Mouse (Mus musculus): ENCODE measurements around the gene Cxcr4. TPM values are rescaled to one million over a fixed set of nuclear protein-coding genes. Genes with fewer than 3 reads are reported as not detected.

The Cxcr4 gene
- 18.5 and 19.0 TPM in 2 replicates for polyA plus RNA-seq (2016; fragmentation: Nextera tagmentation; extraction: Ambion mirVana)

DNA sequence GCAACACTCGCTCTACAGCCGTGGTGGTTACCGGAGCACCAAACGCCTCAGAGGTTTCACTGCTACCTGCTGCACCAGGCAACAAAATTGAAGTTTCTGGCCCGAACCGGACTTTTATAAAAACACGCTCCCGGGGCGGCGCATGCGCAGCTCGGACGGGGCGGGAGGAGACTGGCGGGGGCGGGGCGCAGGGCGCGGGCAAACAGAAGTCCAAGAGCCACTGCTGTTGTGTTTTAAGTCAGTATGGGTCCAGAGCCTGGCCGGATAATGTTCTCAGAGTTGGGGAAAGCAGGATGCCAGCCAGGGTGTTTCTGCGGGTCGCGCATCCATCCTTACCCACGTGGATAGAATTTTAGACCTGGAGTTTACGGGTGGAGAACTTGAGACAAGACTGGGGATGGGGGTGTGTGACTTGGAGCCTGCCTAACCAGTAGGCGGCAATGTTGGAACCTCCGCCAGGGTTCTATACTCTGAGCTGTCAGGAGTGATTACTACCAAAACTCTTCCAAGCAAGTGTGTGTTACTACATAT, at the start of gene Cxcr4:
Gene Cxcr4 (minus strand): TSS at position 83 of the 531 bp plus-strand sequence.
- peaks cover 76% of the 10 kb centered on the region for H3K4me1 ChIP-seq (replicated peaks)
- H3K27ac ChIP-seq, result peak within 1 kb of the TSS; percentile 98
- H3K27me3 ChIP-seq (ENCODE audit: insufficient read depth, poor library complexity, severe bottlenecking), result peaks cover 7% of the 10 kb centered on the region; the same call in 1 of the 2 replicates
- H3K9me3 ChIP-seq, result no peaks in the 10 kb centered on the region
- peak within 1 kb of the TSS; percentile 91 for H3K4me3 ChIP-seq
- DNase-seq (ENCODE audit: low spot score), result peak; percentile 95
- under 1% methylated on average over 27 of the region's 27 CpGs for WGBS
- H3K36me3 ChIP-seq, result peaks cover 25% of the 10 kb centered on the region

DNA sequence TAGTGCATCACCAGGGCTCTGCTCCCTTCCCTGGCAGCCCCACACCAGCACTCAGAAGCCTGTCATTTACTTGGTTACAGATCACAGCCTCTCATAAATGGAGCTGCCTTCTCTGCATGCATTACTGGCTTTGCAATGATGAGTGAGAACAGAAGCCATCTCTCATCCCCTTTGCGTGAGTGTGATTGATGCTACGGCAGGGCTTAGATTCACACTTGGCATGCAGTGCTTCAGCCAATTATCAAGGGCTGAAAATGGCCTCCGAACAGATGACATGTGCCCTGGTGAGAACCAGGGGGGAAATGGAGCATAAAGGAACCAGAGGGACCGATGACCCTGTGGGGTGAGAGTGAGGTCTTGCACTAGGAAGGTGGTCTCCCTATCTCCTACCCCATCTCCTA, 47.6 kb upstream of the Cxcr4 start:
- Histone ChIP-seq H3K27me3 (ENCODE audit: insufficient read depth, poor library complexity, severe bottlenecking) (peaks cover 11% of the 10 kb centered on the region; the same call in 1 of the 2 replicates), H3K9me3 (no peaks in the 10 kb centered on the region), H3K36me3 (no peaks in the 10 kb centered on the region), H3K4me1 (replicated peaks) (peaks cover 32% of the 10 kb centered on the region), H3K4me3 (no peak overlapping the region), H3K27ac (peak overlapping the region; percentile 36)
- 58% methylated on average over 4 of the region's 4 CpGs for WGBS
- no peak for DNase-seq (ENCODE audit: low spot score)

DNA sequence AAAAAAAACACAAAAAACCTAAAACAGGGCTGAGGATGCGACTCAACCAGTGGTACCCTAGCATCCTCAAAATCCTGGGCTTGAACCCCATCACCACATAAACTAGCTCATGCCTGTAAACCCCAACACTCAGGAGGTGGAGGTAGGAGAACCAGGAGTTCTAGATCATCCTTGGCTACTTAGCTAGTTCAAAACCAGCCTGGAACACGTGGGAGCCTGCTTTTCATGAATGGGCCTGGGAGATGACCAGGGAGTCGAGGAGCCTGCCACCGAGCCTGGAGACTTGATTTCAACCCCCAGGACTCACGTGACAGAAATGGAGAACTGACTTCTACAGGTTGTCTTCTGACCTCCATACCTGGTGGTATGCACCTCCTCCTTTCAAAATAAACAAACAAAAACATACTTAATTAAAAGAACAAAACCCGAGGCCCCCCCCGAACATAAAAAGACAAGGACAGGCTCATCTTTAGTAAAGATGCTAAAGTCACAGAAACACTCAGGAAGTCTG, 45.2 kb upstream of the Cxcr4 start:
- Histone ChIP-seq H3K4me1 (replicated peaks) (peaks cover 15% of the 10 kb centered on the region), H3K36me3 (no peaks in the 10 kb centered on the region), H3K9me3 (no peaks in the 10 kb centered on the region), H3K27ac (no peak overlapping the region), H3K4me3 (no peak overlapping the region), H3K27me3 (ENCODE audit: insufficient read depth, poor library complexity, severe bottlenecking) (peaks cover 6% of the 10 kb centered on the region; the same call in 1 of the 2 replicates)
- no peak for DNase-seq (ENCODE audit: low spot score)
- WGBS, result 84% methylated on average over 7 of the region's 7 CpGs

DNA sequence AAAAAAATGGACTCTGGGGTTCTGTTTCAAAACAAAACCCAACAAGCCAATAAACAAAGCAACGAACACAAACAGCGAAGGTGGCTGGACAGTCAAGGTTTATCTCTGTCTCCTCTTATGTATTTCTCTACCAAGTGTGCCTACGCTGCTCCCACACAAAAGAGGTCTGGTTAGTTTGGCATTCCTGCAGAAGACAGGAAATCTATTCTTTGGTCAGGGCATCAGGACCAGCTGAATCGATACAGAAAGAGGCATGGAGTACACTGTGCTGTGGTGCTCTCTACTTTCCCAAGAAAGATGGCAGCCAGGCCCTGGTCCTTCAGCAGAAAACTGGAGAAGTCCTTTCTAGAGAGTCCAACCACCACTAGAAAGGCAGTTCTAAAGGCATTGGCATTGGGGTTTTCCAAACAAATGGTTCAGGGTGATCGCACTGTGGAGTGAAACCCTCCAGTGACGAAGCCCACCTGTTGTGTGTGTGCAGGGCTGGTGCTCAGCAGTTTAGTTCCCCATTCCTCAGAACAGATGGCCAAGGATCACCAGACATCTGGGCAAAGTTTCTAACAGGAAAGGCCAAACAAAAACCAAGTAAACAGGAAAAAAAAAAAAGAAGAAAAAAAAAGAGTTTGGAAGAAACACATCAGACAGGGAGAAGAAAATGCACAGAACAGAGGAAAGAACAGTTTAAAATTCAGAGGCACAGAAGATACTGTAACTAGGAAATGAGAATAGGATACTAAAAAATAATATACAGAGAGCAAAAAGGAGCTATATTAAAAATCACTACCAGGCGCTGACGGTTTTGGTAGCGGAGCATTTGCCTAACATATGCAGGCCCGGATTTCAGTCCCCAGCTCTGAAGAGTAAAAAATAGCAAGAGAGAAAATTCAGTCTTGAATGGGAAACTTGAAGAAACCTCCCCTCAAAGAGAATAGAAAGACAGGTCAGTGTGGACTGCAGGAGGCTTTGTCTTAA, 44.5 kb upstream of the Cxcr4 start:
- no peak overlapping the region for H3K27ac ChIP-seq
- no peak overlapping the region for H3K4me3 ChIP-seq
- 90% methylated on average over 10 of the region's 10 CpGs for WGBS
- no peaks in the 10 kb centered on the region for H3K9me3 ChIP-seq
- no peak for DNase-seq (ENCODE audit: low spot score)
- H3K4me1 ChIP-seq (replicated peaks), result peaks cover 10% of the 10 kb centered on the region
- 0 out of 2 replicates have a peak, but pooled peaks cover under 1% of the 10 kb centered on the region for H3K27me3 ChIP-seq (ENCODE audit: insufficient read depth, poor library complexity, severe bottlenecking)
- no peaks in the 10 kb centered on the region for H3K36me3 ChIP-seq

DNA sequence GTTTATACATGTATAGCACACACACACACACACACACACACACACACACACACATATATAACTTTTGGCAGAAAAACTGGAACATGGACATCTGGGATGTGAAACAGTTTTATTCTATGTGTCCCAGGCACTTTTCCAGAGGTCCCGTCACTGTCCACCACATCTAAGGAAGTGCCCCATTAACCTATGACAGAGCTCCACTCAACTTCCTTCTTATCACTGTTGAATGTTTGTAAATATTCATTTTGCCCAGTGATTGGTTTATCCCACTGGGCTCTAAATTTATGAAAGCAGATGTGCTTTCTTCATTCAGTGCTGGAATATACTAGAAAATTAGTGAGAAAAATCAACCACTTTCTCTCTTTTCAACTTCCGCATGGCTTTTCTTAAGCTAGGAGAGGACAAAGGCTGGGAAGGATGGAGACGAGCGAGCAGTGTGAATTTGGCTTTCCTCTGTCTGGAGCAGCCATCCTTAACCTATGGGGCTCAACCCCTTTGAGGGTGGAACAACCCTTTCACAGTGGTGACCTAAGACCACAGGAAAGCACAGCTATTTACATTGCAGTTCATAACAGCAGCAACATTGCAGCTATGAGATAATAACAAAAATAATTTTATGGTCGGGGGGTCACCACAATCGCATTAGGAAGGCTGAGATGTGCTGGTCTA, 41.8 kb upstream of the Cxcr4 start:
- no peak for DNase-seq (ENCODE audit: low spot score)
- no peak overlapping the region for H3K27ac ChIP-seq
- 78% methylated on average over 6 of the region's 6 CpGs for WGBS

DNA sequence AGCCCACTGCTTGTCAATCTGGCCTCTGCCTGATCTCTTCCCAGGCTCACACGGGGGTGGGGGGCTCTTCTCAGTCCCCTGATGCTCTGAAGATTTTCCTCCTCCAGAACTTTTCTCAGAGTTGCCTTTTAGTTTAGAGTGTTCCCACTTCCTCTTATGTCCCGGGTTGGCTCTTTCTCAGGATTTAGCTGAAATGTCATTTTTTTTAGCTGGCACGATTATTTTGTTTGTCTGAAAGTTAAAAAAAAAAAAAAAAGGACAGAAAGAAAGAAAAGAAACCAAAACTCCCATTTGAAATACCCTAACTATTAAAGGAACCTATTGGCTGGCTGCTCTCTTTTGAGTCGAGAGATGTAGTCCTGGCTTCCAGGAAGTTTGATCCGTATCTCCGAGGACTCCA, 40.4 kb upstream of the Cxcr4 start:
- Histone ChIP-seq H3K27ac (no peak overlapping the region), H3K4me3 (no peak overlapping the region), H3K36me3 (no peaks in the 10 kb centered on the region), H3K27me3 (ENCODE audit: insufficient read depth, poor library complexity, severe bottlenecking) (no peaks in the 10 kb centered on the region), H3K4me1 (replicated peaks) (no peaks in the 10 kb centered on the region; the same call in 1 of the 2 replicates), H3K9me3 (no peaks in the 10 kb centered on the region)
- no peak for DNase-seq (ENCODE audit: low spot score)
- WGBS, result 79% methylated on average over 6 of the region's 6 CpGs

More for the DNA sequence above, 41.8 kb upstream of the Cxcr4 start:
- H3K9me3 ChIP-seq, result no peaks in the 10 kb centered on the region
- H3K4me1 ChIP-seq (replicated peaks), result no peaks in the 10 kb centered on the region; the same call in 1 of the 2 replicates
- no peaks in the 10 kb centered on the region for H3K36me3 ChIP-seq
- H3K4me3 ChIP-seq, result no peak overlapping the region
- no peaks in the 10 kb centered on the region for H3K27me3 ChIP-seq (ENCODE audit: insufficient read depth, poor library complexity, severe bottlenecking)

DNA sequence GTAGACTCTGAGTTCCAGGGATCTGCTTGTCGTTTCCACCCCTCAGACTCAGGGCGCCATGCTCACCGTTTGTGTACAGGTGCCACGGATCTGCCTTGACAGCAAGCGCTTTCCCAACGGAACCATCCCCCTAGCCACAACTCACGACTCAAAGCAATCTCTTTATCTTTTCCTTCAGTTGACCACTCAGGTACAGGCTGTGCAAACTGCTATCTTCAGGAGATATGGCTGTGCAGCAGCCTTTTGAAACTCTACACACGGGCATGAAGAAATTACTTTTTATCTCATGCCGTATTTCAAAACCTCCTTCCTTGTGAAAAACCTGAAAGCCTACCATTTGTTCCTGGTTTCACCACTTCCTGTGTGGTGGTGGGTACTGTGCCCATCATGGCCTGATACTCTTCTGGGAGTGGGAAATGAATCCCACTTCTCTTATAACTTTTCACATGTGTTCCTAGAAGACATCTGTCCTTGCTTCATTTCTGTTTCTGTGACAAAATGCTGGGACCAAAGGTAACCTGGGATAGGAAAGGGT, 34.1 kb upstream of the Cxcr4 start:
- no peak overlapping the region for H3K4me3 ChIP-seq
- WGBS, result 90% methylated on average over 9 of the region's 9 CpGs

DNA sequence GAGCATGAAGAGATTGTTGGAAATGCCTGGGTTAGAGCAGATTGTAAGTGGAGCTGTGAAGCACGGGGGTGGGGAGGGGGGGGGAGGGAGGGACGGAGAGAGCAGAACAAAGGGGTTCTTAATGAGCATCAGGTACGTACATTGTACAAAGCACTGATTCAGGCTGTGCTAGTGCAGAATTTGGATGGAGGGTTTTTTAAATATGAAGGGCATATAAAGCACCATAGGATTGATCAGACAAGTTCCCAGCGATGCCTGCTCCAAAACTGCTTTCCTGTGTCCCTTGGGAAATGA, 31.4 kb upstream of the Cxcr4 start:
- Histone ChIP-seq H3K27ac (no peak overlapping the region), H3K36me3 (no peaks in the 10 kb centered on the region), H3K4me1 (replicated peaks) (peaks cover 12% of the 10 kb centered on the region), H3K4me3 (no peak overlapping the region), H3K9me3 (no peaks in the 10 kb centered on the region), H3K27me3 (ENCODE audit: insufficient read depth, poor library complexity, severe bottlenecking) (no peaks in the 10 kb centered on the region)
- WGBS, result 57% methylated on average over 4 of the region's 4 CpGs
- DNase-seq (ENCODE audit: low spot score), result no peak

More for the DNA sequence above, 34.1 kb upstream of the Cxcr4 start:
- Histone ChIP-seq H3K27ac (no peak overlapping the region), H3K27me3 (ENCODE audit: insufficient read depth, poor library complexity, severe bottlenecking) (no peaks in the 10 kb centered on the region), H3K36me3 (no peaks in the 10 kb centered on the region), H3K9me3 (no peaks in the 10 kb centered on the region), H3K4me1 (replicated peaks) (peaks cover 12% of the 10 kb centered on the region)
- no peak for DNase-seq (ENCODE audit: low spot score)

DNA sequence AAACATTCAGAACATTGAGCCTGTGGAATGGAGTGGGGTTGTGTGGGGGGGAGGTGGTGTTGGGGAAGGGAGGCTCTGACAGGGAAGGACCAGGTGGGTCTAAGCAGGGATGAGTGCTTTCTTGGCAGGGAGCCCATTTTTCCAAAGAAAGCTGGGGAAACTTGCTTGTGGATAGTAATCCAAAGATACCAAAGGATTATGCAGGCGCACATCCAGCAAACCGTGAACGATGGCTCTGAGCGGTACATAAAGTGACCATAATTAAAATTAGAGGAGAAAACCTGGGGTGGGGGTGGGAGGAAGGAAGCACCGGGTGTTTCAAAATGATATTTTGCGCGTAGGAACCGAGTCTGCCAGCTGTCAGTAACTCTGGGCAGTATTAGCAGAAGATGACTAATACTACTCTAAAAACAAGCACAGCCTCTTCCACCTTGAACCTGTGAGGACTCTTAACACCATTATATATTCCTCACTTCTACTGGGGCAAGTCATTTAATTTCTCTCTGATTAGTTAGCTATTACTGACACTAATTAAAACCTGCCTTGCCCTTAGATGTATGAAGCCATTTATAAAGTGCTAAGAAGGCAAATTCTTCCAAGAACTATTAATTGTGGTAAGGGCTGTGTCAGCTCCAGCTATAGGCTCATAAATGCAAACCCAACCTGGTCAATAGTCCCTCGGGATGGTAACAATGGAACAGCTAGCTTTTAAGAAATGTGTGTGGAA, 30.9 kb upstream of the Cxcr4 start:
- no peak for DNase-seq (ENCODE audit: low spot score)
- 86% methylated on average over 9 of the region's 9 CpGs for WGBS

DNA sequence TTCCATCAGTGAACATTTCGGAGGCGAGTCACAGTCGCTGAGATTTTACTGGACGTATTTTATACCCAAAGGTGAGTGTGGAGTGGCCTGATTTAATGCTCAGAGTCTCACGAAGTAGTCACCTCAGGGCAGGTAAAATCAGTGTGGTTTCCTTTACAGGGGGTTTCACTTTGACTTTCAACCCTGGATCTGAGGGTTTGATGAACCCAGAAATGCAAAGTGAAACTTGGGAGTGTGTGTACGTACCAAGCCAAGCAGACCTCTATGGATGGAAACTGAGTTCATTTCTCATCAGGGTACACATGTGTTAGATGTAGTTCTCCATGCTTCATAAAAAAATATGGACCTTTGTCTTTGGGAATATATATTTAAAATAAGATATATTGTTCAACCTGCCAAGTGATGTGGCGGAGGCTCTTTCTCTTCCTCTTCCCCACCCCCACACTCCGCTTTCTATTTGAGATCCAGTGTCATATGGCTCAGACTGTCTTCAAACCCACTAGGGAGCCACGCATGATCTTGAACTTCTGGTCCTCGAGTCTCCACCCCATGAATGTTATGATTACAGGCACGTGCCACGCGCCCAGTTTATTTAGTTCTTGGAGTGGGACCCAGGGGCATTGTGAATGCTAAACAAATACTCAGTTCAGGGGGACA, 25.7 kb upstream of the Cxcr4 start:
- Histone ChIP-seq H3K4me3 (no peak overlapping the region), H3K4me1 (replicated peaks) (0 out of 2 replicates have a peak, but pooled peaks cover 2% of the 10 kb centered on the region), H3K27ac (no peak overlapping the region), H3K27me3 (ENCODE audit: insufficient read depth, poor library complexity, severe bottlenecking) (no peaks in the 10 kb centered on the region), H3K36me3 (no peaks in the 10 kb centered on the region), H3K9me3 (no peaks in the 10 kb centered on the region)
- no peak for DNase-seq (ENCODE audit: low spot score)
- WGBS, result 88% methylated on average over 13 of the region's 13 CpGs

More for the DNA sequence above, 30.9 kb upstream of the Cxcr4 start:
- peaks cover 12% of the 10 kb centered on the region for H3K4me1 ChIP-seq (replicated peaks)
- H3K27ac ChIP-seq, result 0 out of 2 replicates have a peak overlapping the region, but pooled peaks have one; percentile 5
- no peaks in the 10 kb centered on the region for H3K36me3 ChIP-seq
- H3K27me3 ChIP-seq (ENCODE audit: insufficient read depth, poor library complexity, severe bottlenecking), result no peaks in the 10 kb centered on the region
- no peaks in the 10 kb centered on the region for H3K9me3 ChIP-seq
- no peak overlapping the region for H3K4me3 ChIP-seq

DNA sequence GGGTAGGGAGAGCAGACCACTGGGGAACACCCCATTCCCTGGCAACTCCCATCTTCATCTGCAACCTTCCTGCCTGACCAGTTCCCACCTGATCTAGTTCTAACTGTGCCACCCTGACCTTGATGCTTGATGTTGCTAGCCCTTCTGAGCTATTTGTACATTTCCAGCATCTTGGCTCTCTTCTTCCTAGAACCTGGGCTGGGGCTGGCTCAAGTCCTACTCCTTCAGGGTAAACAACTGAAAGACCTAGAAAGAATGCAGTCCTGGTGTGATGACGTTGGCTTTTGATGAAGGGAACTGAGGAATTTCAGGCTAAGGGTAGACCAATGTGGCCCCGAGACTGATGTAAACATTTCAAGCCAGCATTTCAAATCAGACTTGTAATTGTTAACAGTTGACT, 24.5 kb upstream of the Cxcr4 start:
- Histone ChIP-seq H3K4me1 (replicated peaks) (0 out of 2 replicates have a peak, but pooled peaks cover 4% of the 10 kb centered on the region), H3K36me3 (no peaks in the 10 kb centered on the region), H3K27ac (no peak overlapping the region), H3K9me3 (no peaks in the 10 kb centered on the region), H3K27me3 (ENCODE audit: insufficient read depth, poor library complexity, severe bottlenecking) (no peaks in the 10 kb centered on the region), H3K4me3 (no peak overlapping the region)
- no peak for DNase-seq (ENCODE audit: low spot score)
- 59% methylated on average over 2 of the region's 2 CpGs for WGBS
